Mouse (Mus musculus) ES-Bruce4 (cell line): ENCODE measurements at regions not wholly inside any gene's neighbourhood (a gene's known extent, or its start where the extent isn't known, plus 50 kb on each side); places are given as distances from the start of the nearest gene placed in this dataset.

ENCODE experiments used
- H3K27ac ChIP-seq: 2 replicates; pipeline ENCODE4 v1.5.1; 2012; ENCODE audit warnings: low read length, inconsistent platforms; ENCODE audit not compliant: insufficient read depth
- H3K27me3 ChIP-seq: 2 replicates; pipeline ENCODE4 v1.6.1; 2012; ENCODE audit warnings: mild to moderate bottlenecking, low read length, inconsistent platforms; ENCODE audit not compliant: control insufficient read depth, poor library complexity, insufficient read depth, severe bottlenecking
- H3K36me3 ChIP-seq: 2 replicates; pipeline ENCODE4 v1.6.1; 2012; ENCODE audit warnings: inconsistent platforms, mild to moderate bottlenecking, low read length, moderate library complexity; ENCODE audit not compliant: control insufficient read depth, poor library complexity, insufficient read depth, severe bottlenecking
- H3K4me1 ChIP-seq: one replicate; pipeline ENCODE4 v1.8.1; 2011; ENCODE audit warnings: low read length; ENCODE audit not compliant: control insufficient read depth, insufficient read depth
- H3K4me3 ChIP-seq: 2 replicates; pipeline ENCODE4 v1.5.1; 2011; ENCODE audit warnings: low read depth, mild to moderate bottlenecking, low read length
- H3K9ac ChIP-seq: 2 replicates; pipeline ENCODE4 v1.6.1; 2012; ENCODE audit warnings: low read depth, mild to moderate bottlenecking, inconsistent platforms; ENCODE audit not compliant: poor library complexity, severe bottlenecking
- H3K9me3 ChIP-seq: replicated peaks from 2 replicates; pipeline ENCODE4 v1.6.1; 2012; ENCODE audit warnings: mild to moderate bottlenecking, low read length, inconsistent platforms; ENCODE audit not compliant: control insufficient read depth, poor library complexity, insufficient read depth, severe bottlenecking
- CTCF ChIP-seq: IDR thresholded peaks from one replicate; pipeline ENCODE4 v1.8.1; 2011; ENCODE audit warnings: low read depth, low read length
- EP300 ChIP-seq: IDR thresholded peaks from 2 replicates; pipeline ENCODE4 v1.6.1; 2011; ENCODE audit warnings: low read depth, low read length; ENCODE audit not compliant: insufficient read depth
- POLR2A ChIP-seq: IDR thresholded peaks from one replicate; pipeline ENCODE4 v1.8.1; 2011; ENCODE audit warnings: low read length; ENCODE audit not compliant: insufficient read depth

DNA sequence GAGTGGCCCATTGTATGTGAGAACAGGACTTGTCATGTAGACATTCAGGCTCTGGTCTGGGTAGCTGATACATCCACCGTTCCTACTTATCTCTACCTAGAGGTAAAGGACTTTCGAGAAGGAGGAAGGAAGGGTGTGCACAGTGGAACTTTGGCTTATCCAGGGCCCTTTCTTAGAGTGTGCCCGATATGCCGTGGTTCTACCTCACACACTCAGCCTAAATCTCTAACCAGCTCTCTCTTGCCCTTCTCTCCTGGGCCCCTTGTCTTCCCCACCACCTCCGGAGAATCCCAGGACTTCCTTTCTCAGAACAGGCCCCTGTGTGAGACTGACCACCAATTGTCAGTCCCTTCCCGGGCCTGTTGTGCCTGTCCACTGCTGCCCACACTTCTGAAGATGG, 68.8 kb upstream of the Mark1 start:
- no peak overlapping the region for H3K4me3 ChIP-seq
- H3K9ac ChIP-seq: no peak overlapping the region

DNA sequence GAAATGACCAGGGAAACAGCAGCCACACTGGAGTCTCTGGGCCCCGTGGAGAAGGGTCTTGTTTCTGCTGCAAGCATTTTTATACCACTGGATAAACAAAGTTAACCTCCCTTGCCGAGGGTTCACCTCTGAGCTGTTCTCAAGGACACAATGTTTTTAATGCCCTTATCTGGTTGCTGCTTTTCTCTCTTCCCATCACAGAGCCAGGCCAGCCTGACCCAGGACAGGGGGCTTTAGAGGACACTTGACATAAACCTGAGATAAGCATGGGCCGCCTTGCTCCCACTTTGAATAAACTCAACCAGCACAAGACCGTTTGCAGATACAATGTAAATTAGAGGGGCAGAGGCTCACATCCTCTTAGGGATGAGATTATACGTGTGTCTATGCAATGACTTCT, 68.3 kb upstream of the Mark1 start:
- Histone ChIP-seq H3K9ac (no peak overlapping the region), H3K9me3 (no peaks in the 10 kb centered on the region), H3K36me3 (no peaks in the 10 kb centered on the region), H3K27ac (no peak overlapping the region), H3K4me1 (no peaks in the 10 kb centered on the region), H3K4me3 (no peak overlapping the region), H3K27me3 (no peaks in the 10 kb centered on the region)
- TF ChIP-seq CTCF (no peak), POLR2A (no peak), EP300 (no peak)

More for the DNA sequence above, 68.8 kb upstream of the Mark1 start:
- TF ChIP-seq EP300 (no peak), POLR2A (no peak), CTCF (no peak)
- Histone ChIP-seq H3K27me3 (no peaks in the 10 kb centered on the region), H3K4me1 (no peaks in the 10 kb centered on the region), H3K9me3 (no peaks in the 10 kb centered on the region), H3K27ac (no peak overlapping the region), H3K36me3 (no peaks in the 10 kb centered on the region)

DNA sequence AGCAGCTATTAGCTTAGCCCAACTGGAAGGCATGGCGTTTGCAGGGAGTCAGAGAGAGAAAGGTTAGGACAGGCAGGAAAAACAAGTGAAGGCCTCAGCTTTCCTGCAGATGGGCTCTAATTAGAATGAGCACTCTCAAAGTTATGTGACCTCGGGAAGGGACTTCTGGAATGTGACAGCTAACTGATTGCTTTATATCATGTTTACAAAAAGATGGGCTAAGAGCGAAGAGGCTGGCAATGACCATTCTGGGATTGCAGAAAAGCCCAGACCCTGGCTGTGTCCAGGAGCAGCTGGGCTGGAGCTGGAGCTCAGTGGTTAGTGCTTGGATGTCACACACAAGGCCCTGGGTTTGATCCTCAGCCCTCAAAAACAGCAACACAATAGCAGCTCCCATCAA, 65.7 kb upstream of the Mark1 start:
- Histone ChIP-seq H3K36me3 (no peaks in the 10 kb centered on the region), H3K4me3 (no peak overlapping the region), H3K9ac (no peak overlapping the region), H3K9me3 (no peaks in the 10 kb centered on the region), H3K4me1 (no peaks in the 10 kb centered on the region), H3K27ac (no peak overlapping the region), H3K27me3 (no peaks in the 10 kb centered on the region)
- TF ChIP-seq POLR2A: no peak
- TF ChIP-seq CTCF: no peak
- no peak for TF ChIP-seq EP300

DNA sequence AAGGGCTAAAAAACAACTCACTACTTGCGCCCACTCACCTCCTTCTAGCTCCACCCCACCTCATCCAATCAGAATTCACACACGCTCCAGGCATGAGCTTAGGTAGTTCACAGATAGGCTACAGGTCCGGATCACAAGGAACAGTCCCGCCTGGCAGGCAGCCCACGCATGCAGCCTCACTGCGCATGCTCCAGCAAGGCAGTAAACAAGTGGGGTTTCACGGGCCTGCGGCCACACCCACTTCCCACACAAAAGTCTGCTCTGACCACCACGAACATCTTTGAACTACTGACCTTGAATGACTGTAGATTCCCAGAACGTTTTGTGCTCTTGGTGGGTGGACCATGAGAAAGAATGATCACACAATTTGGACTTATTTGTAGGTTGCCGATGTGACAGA, 62.7 kb upstream of the Mark1 start:
- H3K27ac ChIP-seq: no peak overlapping the region
- no peak overlapping the region for H3K4me3 ChIP-seq
- H3K4me1 ChIP-seq: no peaks in the 10 kb centered on the region
- H3K9ac ChIP-seq: no peak overlapping the region
- TF ChIP-seq EP300 (no peak), POLR2A (no peak), CTCF (no peak)
- no peaks in the 10 kb centered on the region for H3K36me3 ChIP-seq
- no peaks in the 10 kb centered on the region for H3K9me3 ChIP-seq
- no peaks in the 10 kb centered on the region for H3K27me3 ChIP-seq

DNA sequence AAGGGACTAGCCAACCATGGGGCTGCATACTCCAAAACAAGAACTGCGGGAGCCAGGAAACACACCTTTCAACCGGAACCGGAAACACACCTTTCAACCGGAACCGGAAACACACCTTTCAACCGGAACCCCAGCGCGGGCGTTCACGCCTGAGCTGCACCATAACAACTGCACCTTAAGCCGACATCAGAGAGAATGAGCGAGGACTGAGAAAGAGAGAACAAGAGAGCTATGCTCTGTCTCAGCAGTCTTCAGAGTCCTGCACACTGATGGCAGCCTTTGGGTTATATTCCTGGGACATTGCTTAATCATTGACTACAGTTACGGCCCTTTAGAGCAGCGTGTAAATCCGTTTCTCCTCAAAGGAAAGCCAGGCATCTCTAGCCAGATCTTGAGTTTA, 58.1 kb upstream of the Mark1 start:
- no peaks in the 10 kb centered on the region for H3K9me3 ChIP-seq
- H3K27ac ChIP-seq: no peak overlapping the region
- H3K27me3 ChIP-seq: no peaks in the 10 kb centered on the region
- H3K4me3 ChIP-seq: no peak overlapping the region
- H3K9ac ChIP-seq: no peak overlapping the region
- TF ChIP-seq EP300: no peak
- TF ChIP-seq POLR2A: no peak
- TF ChIP-seq CTCF: no peak
- H3K36me3 ChIP-seq: no peaks in the 10 kb centered on the region
- H3K4me1 ChIP-seq: no peaks in the 10 kb centered on the region

DNA sequence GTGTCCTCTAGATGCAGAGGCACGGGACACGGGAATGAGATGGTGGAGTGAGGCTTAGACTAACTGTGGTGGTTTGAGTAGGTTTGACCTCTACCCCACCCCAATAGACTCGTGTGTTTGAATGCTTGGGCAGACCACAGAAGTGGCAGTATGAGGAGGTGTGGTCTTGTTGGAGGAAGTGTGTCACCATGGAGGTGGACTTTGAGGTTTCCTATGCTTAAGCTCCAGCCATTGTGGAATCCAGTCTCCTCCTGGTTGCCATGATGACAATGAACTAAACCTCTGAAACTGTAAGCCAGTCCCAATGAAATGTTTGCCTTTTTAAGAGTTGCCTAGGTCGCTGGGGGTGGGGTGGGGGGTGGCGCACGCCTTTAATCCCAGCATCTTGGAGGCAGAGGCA, 53.3 kb upstream of the Mark1 start:
- Histone ChIP-seq H3K27ac (no peak overlapping the region), H3K9ac (no peak overlapping the region)
- TF ChIP-seq CTCF: no peak
- no peak for TF ChIP-seq POLR2A
- no peak for TF ChIP-seq EP300

More for the DNA sequence above, 53.3 kb upstream of the Mark1 start:
- H3K4me3 ChIP-seq: no peak overlapping the region
- no peaks in the 10 kb centered on the region for H3K4me1 ChIP-seq
- no peaks in the 10 kb centered on the region for H3K36me3 ChIP-seq
- no peaks in the 10 kb centered on the region for H3K9me3 ChIP-seq
- no peaks in the 10 kb centered on the region for H3K27me3 ChIP-seq
